Mouse (Mus musculus) heart, embryonic 15.5 days (tissue): Measurements from ENCODE around the gene Ncam1. TPM values are rescaled to one million over a fixed set of nuclear protein-coding genes. Genes with fewer than 3 reads are reported as not detected.

Experiments used
- ATAC-seq: fragments of 200-750 bp; cut with Nextera tagmentation; replicated peaks from 2 replicates; pipeline ENCODE4 v1.8.0; 2017; ENCODE audit warnings: low read depth, moderate TSS enrichment; ENCODE audit not compliant: insufficient number of reproducible peaks, insufficient read depth, low FRiP score
- H3K27ac ChIP-seq: fragments of 300-500 bp; sonication (generic); 2 replicates; pipeline ENCODE4 v1.5.1; 2015; ENCODE audit warnings: mild to moderate bottlenecking, inconsistent platforms
- H3K27me3 ChIP-seq: fragments of 300-500 bp; sonication (generic); 2 replicates; pipeline ENCODE4 v1.6.1; 2015; ENCODE audit warnings: inconsistent platforms
- H3K36me3 ChIP-seq: fragments of 300-500 bp; sonication (generic); 2 replicates; pipeline ENCODE4 v1.6.1; 2015; ENCODE audit warnings: mild to moderate bottlenecking, inconsistent platforms
- H3K4me1 ChIP-seq: fragments of 300-500 bp; sonication (generic); replicated peaks from 2 replicates; pipeline ENCODE4 v1.6.1; 2015; ENCODE audit warnings: inconsistent platforms
- H3K4me2 ChIP-seq: fragments of 300-500 bp; sonication (generic); 2 replicates; pipeline ENCODE4 v1.6.1; 2015; ENCODE audit warnings: inconsistent platforms, mild to moderate bottlenecking, moderate library complexity
- H3K4me3 ChIP-seq: fragments of 300-500 bp; sonication (generic); 2 replicates; pipeline ENCODE4 v1.5.1; 2015; ENCODE audit warnings: mild to moderate bottlenecking, inconsistent platforms
- H3K9ac ChIP-seq: fragments of 300-500 bp; sonication (generic); 2 replicates; pipeline ENCODE4 v1.6.1; 2015; ENCODE audit warnings: mild to moderate bottlenecking, inconsistent platforms
- H3K9me3 ChIP-seq: fragments of 300-500 bp; sonication (generic); replicated peaks from 2 replicates; pipeline ENCODE4 v1.6.1; 2016; ENCODE audit warnings: inconsistent platforms
- WGBS: fragments of 180-500 bp; shearing (Covaris S2); methylation state at CpG from one replicate; pipeline ENCODE4 v1.1.7; 2015; ENCODE audit warnings: mixed read lengths; 5-methylcytosine and 5-hydroxymethylcytosine counted together
- polyA plus RNA-seq: library from polyadenylated mRNA; unstranded; fragments of >200 nt; fragmentation: Nextera tagmentation; extraction: Ambion mirVana; gene quantifications from 2 replicates; pipeline ENCODE4 v1.2.1, GENCODE M21; 2015

The Ncam1 gene
- polyA plus RNA-seq, 1 experiment from 2014 or later, result 124 TPM

DNA sequence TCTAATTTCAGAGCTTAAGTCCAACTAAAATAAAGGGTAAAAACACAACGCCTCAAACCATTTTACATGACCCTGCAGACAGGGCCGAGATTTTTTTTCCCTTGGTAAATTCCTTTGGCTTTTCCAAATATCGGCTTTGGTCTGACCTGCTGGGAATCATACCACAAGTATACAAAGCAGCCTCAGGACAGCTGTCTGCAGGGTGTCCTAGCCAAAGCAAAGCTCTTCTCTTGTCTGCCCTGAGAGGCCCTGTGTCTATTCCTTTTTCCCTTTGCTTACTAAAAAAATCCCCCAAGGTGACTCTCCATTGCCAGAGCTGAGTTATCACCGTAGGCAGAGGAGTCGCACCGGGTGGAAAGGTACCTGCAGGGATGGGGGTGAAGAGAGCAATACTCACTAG, 262.1 kb downstream of the Ncam1 start:
- no peaks in the 10 kb centered on the region for H3K9me3 ChIP-seq
- no peak overlapping the region for H3K27ac ChIP-seq
- no peak overlapping the region for H3K4me3 ChIP-seq
- peaks cover 8% of the 10 kb centered on the region; the same call in 1 of the 2 replicates for H3K4me1 ChIP-seq
- no peaks in the 10 kb centered on the region for H3K27me3 ChIP-seq
- no peak overlapping the region for H3K9ac ChIP-seq
- WGBS, result 77% methylated on average over 6 of the region's 6 CpGs
- no peak overlapping the region for H3K4me2 ChIP-seq
- H3K36me3 ChIP-seq, result no peaks in the 10 kb centered on the region
- no peak for ATAC-seq

DNA sequence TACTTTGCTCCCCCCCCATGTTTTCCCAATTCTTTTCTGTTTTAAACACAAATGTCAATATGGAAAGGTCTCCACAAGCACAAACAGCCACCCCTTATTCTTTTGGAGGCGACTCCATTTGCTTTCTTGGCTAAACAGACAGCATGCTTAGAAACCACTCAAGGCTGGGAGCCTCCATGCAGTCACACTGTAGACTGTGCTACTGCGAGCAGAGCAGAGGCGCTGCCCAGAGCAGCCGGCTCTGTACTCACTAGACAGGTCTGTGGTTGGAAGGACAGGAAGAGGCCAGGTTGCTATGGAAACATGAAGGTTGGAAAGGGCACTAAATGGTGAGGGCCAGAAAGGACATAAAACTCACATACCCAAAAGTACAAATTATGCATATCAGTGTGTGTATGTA, 263.8 kb downstream of the Ncam1 start:
- Histone ChIP-seq H3K36me3 (no peaks in the 10 kb centered on the region), H3K27me3 (no peaks in the 10 kb centered on the region), H3K9ac (no peak overlapping the region), H3K9me3 (no peaks in the 10 kb centered on the region), H3K4me1 (peaks cover 6% of the 10 kb centered on the region; the same call in 1 of the 2 replicates), H3K4me3 (no peak overlapping the region), H3K27ac (no peak overlapping the region), H3K4me2 (no peak overlapping the region)
- WGBS, result 56% methylated on average over 4 of the region's 4 CpGs
- no peak for ATAC-seq

DNA sequence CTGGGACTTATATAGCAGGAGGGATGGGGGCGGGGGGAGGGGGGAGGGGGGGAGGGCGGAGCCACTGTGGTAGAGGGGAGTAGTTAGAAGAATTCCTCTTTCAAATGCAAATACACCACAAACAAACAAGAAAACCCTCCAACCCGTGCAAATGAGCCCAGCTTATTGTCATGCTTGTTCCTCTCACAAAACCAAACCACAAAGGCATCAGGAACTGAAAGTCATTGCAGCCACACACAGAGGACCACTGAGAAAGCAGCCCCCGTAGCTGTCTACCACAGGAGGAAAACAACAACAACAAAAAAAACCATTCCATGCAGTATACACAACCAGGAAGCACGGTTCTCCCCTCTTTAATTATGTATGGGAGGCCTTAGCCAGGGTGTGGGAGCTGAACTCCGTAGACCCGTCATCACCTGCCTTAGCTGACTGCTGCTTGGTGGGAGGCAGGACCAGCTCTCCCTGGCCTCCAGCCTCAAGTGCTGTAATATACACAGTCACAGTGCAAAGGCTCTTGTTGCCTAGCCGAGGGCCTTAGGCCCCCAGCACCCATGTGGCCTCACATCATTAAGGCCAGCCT, 264.7 kb downstream of the Ncam1 start:
- Histone ChIP-seq H3K9me3 (no peaks in the 10 kb centered on the region), H3K36me3 (no peaks in the 10 kb centered on the region), H3K9ac (no peak overlapping the region), H3K27ac (no peak overlapping the region), H3K27me3 (no peaks in the 10 kb centered on the region), H3K4me1 (peaks cover 6% of the 10 kb centered on the region; the same call in 1 of the 2 replicates), H3K4me3 (no peak overlapping the region), H3K4me2 (no peak overlapping the region)
- WGBS, result 34% methylated on average over 6 of the region's 8 CpGs
- ATAC-seq, result no peak

DNA sequence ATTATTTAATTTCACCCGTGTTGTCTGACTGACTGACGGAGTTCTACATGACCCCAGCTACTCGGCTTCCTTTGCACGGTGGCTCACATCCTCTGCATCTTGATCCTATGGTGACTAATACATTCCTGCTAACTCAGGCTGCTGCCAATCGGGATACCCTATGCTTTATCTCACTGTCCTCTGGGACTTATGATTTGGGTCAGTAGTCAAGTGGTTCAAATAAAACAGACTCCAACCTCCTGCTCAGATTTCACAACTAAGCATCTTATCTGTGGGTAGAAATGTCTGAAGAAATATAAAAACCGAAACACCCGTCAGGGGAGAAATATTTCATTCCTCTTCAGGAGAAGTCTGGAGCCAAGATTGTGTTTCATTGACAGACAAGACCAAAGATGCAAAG, 265.3 kb downstream of the Ncam1 start:
- Histone ChIP-seq H3K4me3 (no peak overlapping the region), H3K27ac (no peak overlapping the region), H3K36me3 (no peaks in the 10 kb centered on the region), H3K9me3 (no peaks in the 10 kb centered on the region), H3K27me3 (no peaks in the 10 kb centered on the region), H3K4me1 (peaks cover 6% of the 10 kb centered on the region; the same call in 1 of the 2 replicates), H3K9ac (no peak overlapping the region), H3K4me2 (no peak overlapping the region)
- no peak for ATAC-seq
- 42% methylated on average over 7 of the region's 7 CpGs for WGBS

DNA sequence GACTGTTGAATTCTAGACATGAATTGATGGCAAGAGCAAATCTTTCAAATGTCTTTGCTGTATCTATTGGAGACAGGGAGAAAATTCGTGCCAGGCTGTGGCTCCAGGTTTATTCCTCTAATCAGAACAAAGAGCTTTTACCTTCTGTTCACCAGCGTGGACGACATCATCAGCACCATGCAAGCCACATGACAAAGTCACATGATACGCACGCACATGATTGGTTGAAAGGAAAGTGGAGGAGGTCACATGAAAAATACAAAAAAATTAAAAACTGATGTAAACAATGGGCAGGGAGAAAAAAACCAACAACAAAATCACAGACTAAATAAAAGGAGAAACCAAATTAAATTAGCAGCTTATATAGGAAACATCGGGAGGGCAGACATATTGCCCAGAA, 266.9 kb downstream of the Ncam1 start:
- ATAC-seq, result no peak
- 89% methylated on average over 6 of the region's 6 CpGs for WGBS
- no peaks in the 10 kb centered on the region for H3K27me3 ChIP-seq
- H3K27ac ChIP-seq, result no peak overlapping the region
- H3K4me3 ChIP-seq, result no peak overlapping the region
- no peak overlapping the region for H3K4me2 ChIP-seq
- no peak overlapping the region for H3K9ac ChIP-seq
- no peaks in the 10 kb centered on the region for H3K9me3 ChIP-seq
- H3K36me3 ChIP-seq, result no peaks in the 10 kb centered on the region
- H3K4me1 ChIP-seq, result peaks cover 10% of the 10 kb centered on the region

DNA sequence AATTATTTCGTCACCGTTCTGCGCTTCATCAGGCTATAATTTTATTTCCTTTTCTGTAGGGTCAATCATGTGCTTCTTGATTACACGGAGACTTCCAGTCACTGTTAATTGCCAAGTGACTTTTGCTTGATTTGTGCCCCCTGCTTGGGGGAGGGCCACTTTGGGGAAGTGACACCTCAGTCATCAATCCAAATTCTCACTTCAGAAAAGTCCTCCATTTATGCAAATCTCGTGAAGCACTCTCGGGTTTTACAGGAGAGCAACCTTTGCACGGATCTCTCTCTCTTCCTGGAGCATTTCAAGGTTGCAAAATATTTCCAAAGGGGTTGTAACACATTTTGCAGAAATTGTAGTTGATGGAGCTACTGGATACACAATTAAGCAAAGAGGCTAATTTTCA, 267.5 kb downstream of the Ncam1 start:
- Histone ChIP-seq H3K9me3 (no peaks in the 10 kb centered on the region), H3K36me3 (no peaks in the 10 kb centered on the region), H3K27ac (no peak overlapping the region), H3K9ac (no peak overlapping the region), H3K4me3 (no peak overlapping the region), H3K4me2 (no peak overlapping the region), H3K27me3 (no peaks in the 10 kb centered on the region), H3K4me1 (peaks cover 10% of the 10 kb centered on the region)
- ATAC-seq, result no peak
- 51% methylated on average over 7 of the region's 7 CpGs for WGBS

DNA sequence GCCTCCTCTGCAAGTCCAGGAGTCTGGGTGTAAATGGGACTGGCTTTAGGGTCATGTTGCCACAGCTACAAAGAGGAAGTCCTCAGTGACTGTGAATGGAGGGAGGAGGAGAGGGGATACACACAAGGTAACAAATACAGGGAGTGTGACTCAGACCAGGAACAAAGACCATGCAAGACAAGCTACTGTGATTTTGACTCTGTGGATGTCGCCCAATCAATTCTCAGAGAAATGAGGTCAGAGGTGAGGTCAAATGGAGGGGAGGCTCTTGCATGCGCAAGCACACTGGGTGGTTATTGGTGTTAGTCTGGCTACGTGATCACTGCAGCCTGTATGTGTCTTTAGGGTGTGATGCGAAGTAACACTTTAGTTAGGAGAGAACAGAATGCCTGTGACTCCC, 268.0 kb downstream of the Ncam1 start:
- no peak overlapping the region for H3K27ac ChIP-seq
- no peaks in the 10 kb centered on the region for H3K9me3 ChIP-seq
- no peak overlapping the region for H3K4me3 ChIP-seq
- H3K36me3 ChIP-seq, result no peaks in the 10 kb centered on the region
- 72% methylated on average over 4 of the region's 4 CpGs for WGBS
- no peak overlapping the region for H3K4me2 ChIP-seq
- no peaks in the 10 kb centered on the region for H3K27me3 ChIP-seq
- peaks cover 10% of the 10 kb centered on the region for H3K4me1 ChIP-seq
- no peak overlapping the region for H3K9ac ChIP-seq
- ATAC-seq, result no peak

DNA sequence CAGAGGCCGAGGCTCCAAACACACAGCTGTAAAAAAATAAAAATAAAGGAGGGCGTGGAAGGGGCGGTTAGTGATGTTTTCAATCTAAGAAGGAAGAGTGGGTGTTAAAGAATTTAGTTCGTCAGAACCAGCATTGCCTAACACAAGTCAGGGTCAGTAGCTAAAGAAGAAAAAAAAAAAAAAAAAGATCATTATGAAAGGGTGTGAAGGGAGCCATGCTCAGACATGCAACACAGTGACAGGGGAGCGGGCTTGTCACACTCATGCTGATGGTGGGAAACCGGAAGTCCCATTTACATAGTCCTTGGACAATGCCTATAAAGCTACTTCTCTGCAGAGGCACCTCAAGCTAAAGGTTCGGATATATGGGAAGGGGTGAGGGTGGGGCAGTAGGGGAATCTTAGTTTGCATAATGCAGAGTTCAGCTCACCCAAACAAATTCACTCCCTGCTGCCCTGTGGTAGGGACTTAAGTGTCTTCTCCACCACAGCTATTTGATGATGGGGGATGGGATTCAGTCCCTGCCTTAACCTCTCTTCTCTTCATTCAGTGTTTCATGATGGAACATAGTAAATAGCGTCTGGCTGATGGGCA, 269.3 kb downstream of the Ncam1 start:
- Histone ChIP-seq H3K4me2 (no peak overlapping the region), H3K27me3 (no peaks in the 10 kb centered on the region), H3K4me1 (peaks cover 10% of the 10 kb centered on the region), H3K9ac (no peak overlapping the region), H3K9me3 (no peaks in the 10 kb centered on the region), H3K36me3 (no peaks in the 10 kb centered on the region), H3K4me3 (no peak overlapping the region), H3K27ac (no peak overlapping the region)
- 77% methylated on average over 8 of the region's 8 CpGs for WGBS
- ATAC-seq, result no peak

DNA sequence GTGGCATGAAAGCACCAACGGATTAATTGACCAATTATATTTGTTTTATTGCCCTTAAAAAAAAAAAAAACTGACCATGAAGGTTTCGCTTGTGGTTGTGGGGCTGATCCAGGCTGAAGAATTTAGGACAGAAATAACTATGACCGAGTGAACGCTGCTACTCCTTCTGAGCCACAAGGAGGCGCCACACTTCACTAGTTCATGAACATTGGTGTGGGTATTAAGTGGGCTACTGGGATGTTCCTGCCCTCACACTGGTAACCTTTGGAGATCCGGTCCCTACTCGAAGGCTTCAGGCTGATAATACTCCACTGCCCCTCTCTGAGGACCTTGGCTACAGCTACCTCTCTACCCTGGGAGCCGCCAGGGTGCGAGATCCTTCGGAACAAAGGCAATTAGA, 269.8 kb downstream of the Ncam1 start:
- Histone ChIP-seq H3K4me3 (no peak overlapping the region), H3K4me1 (peaks cover 4% of the 10 kb centered on the region), H3K27ac (no peak overlapping the region), H3K27me3 (no peaks in the 10 kb centered on the region), H3K9me3 (no peaks in the 10 kb centered on the region), H3K4me2 (no peak overlapping the region), H3K36me3 (no peaks in the 10 kb centered on the region), H3K9ac (no peak overlapping the region)
- 57% methylated on average over 10 of the region's 10 CpGs for WGBS
- ATAC-seq, result no peak

DNA sequence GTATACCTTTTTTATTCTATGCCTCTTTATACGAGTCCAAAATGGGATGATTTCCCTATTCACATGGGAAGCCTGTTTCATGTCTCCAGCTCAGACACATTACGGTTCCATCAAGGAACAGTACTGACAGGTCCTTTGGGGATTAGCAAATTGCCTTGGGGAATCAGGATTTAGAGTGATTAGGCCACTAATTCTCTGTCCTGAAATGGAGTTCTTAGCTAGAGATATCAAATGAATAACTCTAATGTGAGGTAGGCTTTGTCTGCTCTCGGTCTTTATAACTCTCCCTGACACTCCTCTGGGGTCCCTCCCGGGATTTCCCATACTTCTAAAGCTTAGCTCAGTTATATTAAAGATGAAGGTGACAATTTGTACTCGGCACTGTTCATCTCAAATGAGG, 270.7 kb downstream of the Ncam1 start:
- no peak overlapping the region for H3K4me2 ChIP-seq
- peaks cover 4% of the 10 kb centered on the region; the same call in 1 of the 2 replicates for H3K4me1 ChIP-seq
- H3K9ac ChIP-seq, result no peak overlapping the region
- ATAC-seq, result no peak
- H3K4me3 ChIP-seq, result no peak overlapping the region
- no peaks in the 10 kb centered on the region for H3K36me3 ChIP-seq
- no peaks in the 10 kb centered on the region for H3K9me3 ChIP-seq
- no peaks in the 10 kb centered on the region for H3K27me3 ChIP-seq
- 90% methylated on average over 5 of the region's 5 CpGs for WGBS
- H3K27ac ChIP-seq, result no peak overlapping the region

DNA sequence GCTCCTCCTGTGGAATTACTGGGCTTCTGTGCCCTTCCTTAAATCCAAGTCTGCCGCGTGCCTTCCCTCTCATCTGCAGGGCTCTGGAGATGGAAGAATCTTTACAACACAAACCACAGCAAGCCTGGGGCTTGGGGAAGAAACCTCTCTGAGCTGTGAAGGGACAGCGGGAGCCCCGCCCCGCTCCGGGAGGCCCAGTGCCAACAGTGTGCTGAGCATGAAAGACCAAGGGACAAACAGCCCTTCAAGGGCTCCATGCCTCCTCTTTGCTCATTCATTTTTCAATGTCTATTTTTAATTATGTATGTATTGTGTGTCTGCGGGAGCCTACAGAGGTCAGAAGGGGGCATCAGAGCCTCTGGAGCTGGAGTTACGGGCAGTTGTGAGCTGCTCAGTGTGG, 271.4 kb downstream of the Ncam1 start:
- Histone ChIP-seq H3K36me3 (no peaks in the 10 kb centered on the region), H3K9ac (no peak overlapping the region), H3K9me3 (no peaks in the 10 kb centered on the region), H3K27ac (no peak overlapping the region), H3K4me3 (no peak overlapping the region), H3K4me2 (no peak overlapping the region), H3K27me3 (no peaks in the 10 kb centered on the region), H3K4me1 (peaks cover 4% of the 10 kb centered on the region; the same call in 1 of the 2 replicates)
- ATAC-seq, result no peak
- WGBS, result 62% methylated on average over 8 of the region's 8 CpGs

DNA sequence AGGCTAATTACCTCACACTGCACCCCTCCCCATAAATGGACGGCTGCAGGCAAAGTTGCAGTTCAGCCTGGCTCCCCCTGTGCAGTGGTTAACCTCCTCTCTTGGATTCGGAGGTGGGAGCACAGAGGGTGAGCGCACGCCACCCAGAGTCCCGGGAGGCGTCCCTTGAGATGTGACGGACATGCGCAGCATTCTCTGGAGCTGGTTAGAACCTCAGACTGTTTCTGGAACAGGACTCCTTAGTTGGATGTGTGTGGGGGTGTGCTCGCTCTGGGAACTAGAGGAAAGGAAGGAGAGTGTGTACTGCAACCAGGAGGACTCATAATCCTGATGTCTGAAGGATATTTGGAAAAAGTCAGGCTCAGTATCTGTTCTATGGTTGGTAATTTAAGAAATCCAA, 274.0 kb downstream of the Ncam1 start:
- Histone ChIP-seq H3K27ac (no peak overlapping the region), H3K9ac (no peak overlapping the region), H3K27me3 (no peaks in the 10 kb centered on the region), H3K4me1 (peaks cover 4% of the 10 kb centered on the region; the same call in 1 of the 2 replicates), H3K9me3 (no peaks in the 10 kb centered on the region), H3K4me3 (no peak overlapping the region), H3K36me3 (peaks cover 3% of the 10 kb centered on the region; the same call in 1 of the 2 replicates), H3K4me2 (no peak overlapping the region)
- WGBS, result 78% methylated on average over 9 of the region's 9 CpGs
- ATAC-seq, result no peak
